Mouse (Mus musculus): ENCODE data around the gene Rps6kb2. TPM values are rescaled to one million over a fixed set of nuclear protein-coding genes. Genes with fewer than 3 reads are reported as not detected.

Gene Rps6kb2
- total RNA-seq, 1 experiment, result 19.7 TPM

GRCm38 (mm10) chr19:4184976-4185975, 22.1 kb upstream of the Rps6kb2 start:
- TF ChIP-seq MAFK (IDR thresholded peaks at IDR 0.05; ENCODE audit: insufficient read depth, low read depth, low read length) (no peak), ZNF384 (IDR thresholded peaks at IDR 0.05; ENCODE audit: low read depth, low read length) (no peak), ZC3H11A (IDR thresholded peaks at IDR 0.05; ENCODE audit: borderline replicate concordance, low read depth, low read length) (no peak), CHD2 (IDR thresholded peaks at IDR 0.05; ENCODE audit: low read depth, low read length) (no peak), HCFC1 (IDR thresholded peaks at IDR 0.05; ENCODE audit: borderline replicate concordance, insufficient read depth, low read length) (no peak)

GRCm38 (mm10) chr19:4183689-4184088, 20.5 kb upstream of the Rps6kb2 start:
- in situ Hi-C loops (cut with MboI; ENCODE audit: low sequenced_read_pairs in 2 of 2, unreplicated experiment in 2 of 2), result no loop called here
- Histone ChIP-seq H3K9me3 (ENCODE audit: control insufficient read depth, insufficient read depth, low read depth, low read length) (no peaks in the 10 kb centered on the region), H3K27ac (ENCODE audit: insufficient read depth, low read depth, low read length, poor library complexity, severe bottlenecking) (no peak overlapping the region)

More at GRCm38 (mm10) chr19:4184976-4185975, 22.1 kb upstream of the Rps6kb2 start:
- no peak overlapping the region; a peak in 1 of 4 replicates for H3K4me3 ChIP-seq (ENCODE audit: insufficient read depth in 1 of 2, low read depth in 1 of 2, low read length in 2 of 2, poor library complexity in 1 of 2, severe bottlenecking in 1 of 2)
- peak overlapping the region; percentile 24; the same call in 1 of the 2 replicates for H3K27ac ChIP-seq (ENCODE audit: insufficient read depth, low read depth, low read length, poor library complexity, severe bottlenecking)
- 0 out of 2 replicates have a peak overlapping the region, but pooled peaks have one; percentile 6 for H3K9ac ChIP-seq (ENCODE audit: insufficient read depth, low read depth, low read length, poor library complexity, severe bottlenecking)
- no peak for DNase-seq (ENCODE audit: low read depth, low spot score)
- no peaks in the 10 kb centered on the region for H3K36me3 ChIP-seq (ENCODE audit: control insufficient read depth, insufficient read depth, low read length, poor library complexity, severe bottlenecking)
- no peaks in the 10 kb centered on the region for H3K9me3 ChIP-seq (ENCODE audit: control insufficient read depth, insufficient read depth, low read depth, low read length)
- in situ Hi-C loops (cut with MboI; ENCODE audit: low sequenced_read_pairs in 2 of 2, unreplicated experiment in 2 of 2), result no loop called here
- peaks cover 4 to 17% of the 10 kb centered on the region in 2 experiments; a peak in 3 of 4 replicates for H3K4me1 ChIP-seq (ENCODE audit: control insufficient read depth in 2 of 2, insufficient read depth in 2 of 2, low read length in 2 of 2, poor library complexity in 1 of 2)

GRCm38 (mm10) chr19:4181892-4182291, 18.7 kb upstream of the Rps6kb2 start:
- peak overlapping the region; percentile 13; the same call in 1 of the 2 replicates for H3K9ac ChIP-seq (ENCODE audit: insufficient read depth, low read depth, low read length, poor library complexity, severe bottlenecking)
- TF ChIP-seq CHD2 (IDR thresholded peaks at IDR 0.05; ENCODE audit: low read depth, low read length) (no peak), HCFC1 (IDR thresholded peaks at IDR 0.05; ENCODE audit: borderline replicate concordance, insufficient read depth, low read length) (no peak), MAFK (IDR thresholded peaks at IDR 0.05; ENCODE audit: insufficient read depth, low read depth, low read length) (no peak), ZC3H11A (IDR thresholded peaks at IDR 0.05; ENCODE audit: borderline replicate concordance, low read depth, low read length) (no peak), ZNF384 (IDR thresholded peaks at IDR 0.05; ENCODE audit: low read depth, low read length) (no peak)
- peaks cover 4 to 15% of the 10 kb centered on the region in 2 experiments; a peak in 3 of 4 replicates for H3K4me1 ChIP-seq (ENCODE audit: control insufficient read depth in 2 of 2, insufficient read depth in 2 of 2, low read length in 2 of 2, poor library complexity in 1 of 2)
- no peak for DNase-seq (ENCODE audit: low read depth, low spot score)
- no peaks in the 10 kb centered on the region for H3K36me3 ChIP-seq (ENCODE audit: control insufficient read depth, insufficient read depth, low read length, poor library complexity, severe bottlenecking)
- no peak overlapping the region for H3K4me3 ChIP-seq (ENCODE audit: insufficient read depth in 1 of 2, low read depth in 1 of 2, low read length in 2 of 2, poor library complexity in 1 of 2, severe bottlenecking in 1 of 2)
- H3K27ac ChIP-seq (ENCODE audit: insufficient read depth, low read depth, low read length, poor library complexity, severe bottlenecking), result no peak overlapping the region
- H3K9me3 ChIP-seq (ENCODE audit: control insufficient read depth, insufficient read depth, low read depth, low read length), result no peaks in the 10 kb centered on the region
- in situ Hi-C loops (cut with MboI; ENCODE audit: low sequenced_read_pairs in 2 of 2, unreplicated experiment in 2 of 2), result no loop called here

More at GRCm38 (mm10) chr19:4183689-4184088, 20.5 kb upstream of the Rps6kb2 start:
- Histone ChIP-seq H3K9ac (ENCODE audit: insufficient read depth, low read depth, low read length, poor library complexity, severe bottlenecking) (no peak overlapping the region), H3K36me3 (ENCODE audit: control insufficient read depth, insufficient read depth, low read length, poor library complexity, severe bottlenecking) (no peaks in the 10 kb centered on the region), H3K4me3 (ENCODE audit: insufficient read depth in 1 of 2, low read depth in 1 of 2, low read length in 2 of 2, poor library complexity in 1 of 2, severe bottlenecking in 1 of 2) (no peak overlapping the region), H3K4me1 (ENCODE audit: control insufficient read depth in 2 of 2, insufficient read depth in 2 of 2, low read length in 2 of 2, poor library complexity in 1 of 2) (peaks cover 4 to 17% of the 10 kb centered on the region in 2 experiments; a peak in 3 of 4 replicates)
- no peak for DNase-seq (ENCODE audit: low read depth, low spot score)
- TF ChIP-seq ZC3H11A (IDR thresholded peaks at IDR 0.05; ENCODE audit: borderline replicate concordance, low read depth, low read length) (no peak), CHD2 (IDR thresholded peaks at IDR 0.05; ENCODE audit: low read depth, low read length) (no peak)

- DNase-seq (ENCODE audit: low read depth, low spot score), result no peak
- in situ Hi-C loops (cut with MboI; ENCODE audit: low sequenced_read_pairs in 2 of 2, unreplicated experiment in 2 of 2), result no loop called here
- H3K4me3 ChIP-seq (ENCODE audit: insufficient read depth in 1 of 2, low read depth in 1 of 2, low read length in 2 of 2, poor library complexity in 1 of 2, severe bottlenecking in 1 of 2), result no peak overlapping the region
- no peak overlapping the region for H3K27ac ChIP-seq (ENCODE audit: insufficient read depth, low read depth, low read length, poor library complexity, severe bottlenecking)
- H3K36me3 ChIP-seq (ENCODE audit: control insufficient read depth, insufficient read depth, low read length, poor library complexity, severe bottlenecking), result no peaks in the 10 kb centered on the region
- H3K9me3 ChIP-seq (ENCODE audit: control insufficient read depth, insufficient read depth, low read depth, low read length), result no peaks in the 10 kb centered on the region
- peaks cover 4 to 18% of the 10 kb centered on the region in 2 experiments; a peak in 3 of 4 replicates for H3K4me1 ChIP-seq (ENCODE audit: control insufficient read depth in 2 of 2, insufficient read depth in 2 of 2, low read length in 2 of 2, poor library complexity in 1 of 2)
- no peak for TF ChIP-seq ZC3H11A (IDR thresholded peaks at IDR 0.05; ENCODE audit: borderline replicate concordance, low read depth, low read length)
- no peak for TF ChIP-seq CHD2 (IDR thresholded peaks at IDR 0.05; ENCODE audit: low read depth, low read length)
- TF ChIP-seq MAFK (IDR thresholded peaks at IDR 0.05; ENCODE audit: insufficient read depth, low read depth, low read length), result no peak
- no peak for TF ChIP-seq ZNF384 (IDR thresholded peaks at IDR 0.05; ENCODE audit: low read depth, low read length)
- TF ChIP-seq HCFC1 (IDR thresholded peaks at IDR 0.05; ENCODE audit: borderline replicate concordance, insufficient read depth, low read length), result no peak
- no peak overlapping the region for H3K9ac ChIP-seq (ENCODE audit: insufficient read depth, low read depth, low read length, poor library complexity, severe bottlenecking)
Measured at GRCm38 (mm10) chr19:4180411-4180810, 17.3 kb upstream of the Rps6kb2 start.
